Mouse (Mus musculus): Measurements from ENCODE around the gene Dld.
A peak's percentile ranks its signal among the peaks of the same experiment; 100 is the strongest.

Dld gene

GRCm38 (mm10) chr12:31323136-31323695 is 28.0 kb downstream of the Dld start:
- ATAC-seq (ENCODE audit: insufficient number of reproducible peaks, low FRiP score, low TSS enrichment) = no peak

GRCm38 (mm10) chr12:31321532-31321931 is 29.7 kb downstream of the Dld start:
- no peak for ATAC-seq (ENCODE audit: insufficient number of reproducible peaks, low FRiP score, low TSS enrichment)

DNA sequence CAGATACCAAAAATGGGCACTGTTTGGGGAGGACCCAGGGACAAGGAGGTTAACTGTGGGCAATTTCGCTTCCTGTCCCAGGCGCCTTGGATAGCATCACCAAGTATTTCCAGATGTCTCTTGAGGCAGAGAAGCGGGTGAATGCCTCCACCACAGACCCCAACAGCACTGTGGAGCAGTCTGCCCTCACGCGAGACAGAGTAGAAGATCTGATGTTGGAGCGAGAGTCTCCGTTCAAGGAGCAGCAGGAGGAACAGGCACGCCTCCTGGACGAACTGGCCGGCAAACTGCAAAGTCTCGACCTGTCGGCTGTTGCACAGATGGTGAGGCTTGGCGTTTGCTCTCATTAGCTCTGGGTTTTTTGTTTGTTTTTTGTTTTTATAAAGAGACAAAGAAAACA is 30.4 kb downstream of the Dld start:
- ATAC-seq (ENCODE audit: insufficient number of reproducible peaks, low FRiP score, low TSS enrichment) = no peak

DNA sequence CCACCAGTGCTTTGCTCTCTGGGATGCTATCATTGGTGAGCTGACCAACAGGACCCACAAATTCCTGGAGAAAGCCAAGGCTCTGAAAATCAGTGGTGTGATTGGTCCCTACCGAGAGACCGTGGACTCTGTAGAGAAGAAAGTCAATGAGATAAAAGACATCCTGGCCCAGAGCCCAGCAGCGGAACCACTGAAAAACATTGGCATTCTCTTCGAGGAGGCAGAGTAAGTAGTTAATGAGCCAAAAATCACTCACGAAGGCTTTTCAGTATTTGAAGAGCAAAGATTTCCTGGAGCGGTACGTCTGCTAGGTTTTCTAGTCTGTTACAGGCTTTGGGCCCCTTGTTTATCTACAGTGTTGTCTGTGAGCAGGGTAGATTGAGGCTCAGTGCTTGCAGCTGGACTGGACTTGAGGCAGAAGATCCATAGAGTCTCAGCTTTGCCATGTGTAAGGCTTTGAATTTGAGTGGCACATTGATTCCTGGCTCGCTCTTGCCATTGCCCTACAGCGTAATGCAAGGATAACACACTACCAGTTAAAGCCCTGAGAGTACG is 32.8 kb downstream of the Dld start:
- ATAC-seq (ENCODE audit: insufficient number of reproducible peaks, low FRiP score, low TSS enrichment) = no peak

DNA sequence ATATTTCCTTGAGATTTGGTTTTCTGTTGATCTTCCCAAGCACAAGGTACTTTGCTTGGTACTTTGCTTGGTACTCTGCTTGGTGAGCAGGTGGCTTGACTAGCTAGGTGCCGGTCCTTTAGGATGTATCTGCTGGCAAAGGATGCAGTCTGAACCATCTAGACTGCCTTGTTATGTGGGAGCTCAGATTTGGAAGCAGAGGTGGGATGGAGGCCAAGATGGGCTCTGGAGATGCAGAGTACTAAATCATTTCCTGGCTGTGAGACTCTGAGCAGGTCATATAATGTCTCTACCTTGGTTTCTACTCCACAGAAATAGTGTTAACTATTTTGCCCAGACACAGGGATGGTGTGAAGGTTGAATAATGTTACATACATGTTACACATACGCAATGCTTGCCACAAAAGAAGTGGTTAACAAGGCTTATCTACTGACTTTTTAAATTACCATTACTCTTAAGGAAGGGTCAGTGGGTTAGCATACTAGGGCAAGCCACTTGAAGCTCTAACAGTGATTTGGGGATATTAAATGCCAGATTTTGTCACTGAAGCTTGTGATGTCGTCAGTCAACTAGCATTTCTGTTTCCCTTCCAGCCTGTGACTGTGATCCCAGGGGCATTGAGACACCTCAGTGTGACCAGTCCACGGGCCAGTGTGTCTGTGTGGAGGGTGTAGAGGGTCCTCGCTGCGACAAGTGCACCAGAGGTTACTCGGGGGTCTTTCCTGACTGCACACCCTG is 33.4 kb downstream of the Dld start:
- ATAC-seq (ENCODE audit: insufficient number of reproducible peaks, low FRiP score, low TSS enrichment) = no peak

GRCm38 (mm10) chr12:31315961-31316360 is 35.3 kb downstream of the Dld start:
- no peak for ATAC-seq (ENCODE audit: insufficient number of reproducible peaks, low FRiP score, low TSS enrichment)

DNA sequence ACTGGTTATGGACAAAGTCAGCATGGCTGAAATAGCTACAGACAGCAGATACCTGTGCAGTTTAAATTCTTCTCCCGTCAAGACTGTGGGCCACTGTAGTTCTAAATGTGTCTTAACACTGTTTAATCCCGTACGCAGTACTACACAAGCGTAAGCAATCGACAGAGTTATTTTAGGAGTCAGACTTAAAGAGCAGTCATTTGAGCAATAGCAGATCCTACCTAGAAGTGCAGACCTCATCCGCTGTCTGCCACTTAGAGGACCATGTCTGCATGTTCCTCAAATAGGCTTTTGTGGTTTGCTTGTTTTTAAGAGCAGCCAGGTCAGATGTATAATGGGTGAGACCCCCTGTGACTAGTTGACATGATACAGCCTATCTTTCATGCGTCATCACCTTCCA is 36.9 kb downstream of the Dld start:
- ATAC-seq (ENCODE audit: insufficient number of reproducible peaks, low FRiP score, low TSS enrichment) = no peak

DNA sequence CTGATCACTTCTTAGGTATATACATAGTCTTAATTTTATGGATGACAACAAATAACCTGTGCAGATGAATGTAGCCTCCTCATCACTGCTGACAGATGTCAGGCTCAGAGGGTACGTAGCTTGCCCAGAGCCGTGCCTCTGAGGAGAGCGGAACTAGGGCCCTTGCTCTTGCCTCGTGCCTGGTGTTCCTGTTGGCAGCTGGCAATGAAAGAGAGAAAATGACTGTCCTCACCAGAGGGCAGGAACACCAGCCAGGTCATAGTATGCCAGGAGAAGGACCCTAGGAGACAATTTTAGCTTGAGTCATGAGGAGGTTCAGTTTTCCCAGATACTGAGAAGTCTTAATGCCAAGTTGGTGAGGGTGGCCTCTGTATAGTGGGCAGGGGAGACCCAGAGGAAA is 38.1 kb downstream of the Dld start:
- ATAC-seq (ENCODE audit: insufficient number of reproducible peaks, low FRiP score, low TSS enrichment) = no peak

DNA sequence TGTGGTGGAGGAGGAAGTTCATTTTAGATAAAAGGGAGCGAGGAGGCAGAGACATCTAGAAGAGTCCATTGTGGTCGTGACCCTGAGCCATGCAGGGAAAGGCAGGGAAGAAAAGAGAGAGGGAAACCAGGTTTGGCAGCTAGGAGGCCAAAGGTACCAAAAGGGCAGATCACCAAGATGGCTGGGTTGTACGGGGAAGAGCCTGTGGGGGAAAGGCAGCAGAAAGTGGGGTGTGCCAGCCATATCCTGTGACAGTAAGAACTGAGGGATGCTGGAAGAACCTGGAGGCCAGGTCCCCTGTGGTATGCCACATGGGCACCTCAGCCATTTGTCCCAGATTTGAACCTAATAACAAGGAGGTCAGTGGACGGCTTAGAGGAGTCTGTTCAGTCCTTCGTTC is 39.0 kb downstream of the Dld start:
- ATAC-seq (ENCODE audit: insufficient number of reproducible peaks, low FRiP score, low TSS enrichment) = 0 out of 2 replicates have a peak, but pooled peaks have one; percentile 33

DNA sequence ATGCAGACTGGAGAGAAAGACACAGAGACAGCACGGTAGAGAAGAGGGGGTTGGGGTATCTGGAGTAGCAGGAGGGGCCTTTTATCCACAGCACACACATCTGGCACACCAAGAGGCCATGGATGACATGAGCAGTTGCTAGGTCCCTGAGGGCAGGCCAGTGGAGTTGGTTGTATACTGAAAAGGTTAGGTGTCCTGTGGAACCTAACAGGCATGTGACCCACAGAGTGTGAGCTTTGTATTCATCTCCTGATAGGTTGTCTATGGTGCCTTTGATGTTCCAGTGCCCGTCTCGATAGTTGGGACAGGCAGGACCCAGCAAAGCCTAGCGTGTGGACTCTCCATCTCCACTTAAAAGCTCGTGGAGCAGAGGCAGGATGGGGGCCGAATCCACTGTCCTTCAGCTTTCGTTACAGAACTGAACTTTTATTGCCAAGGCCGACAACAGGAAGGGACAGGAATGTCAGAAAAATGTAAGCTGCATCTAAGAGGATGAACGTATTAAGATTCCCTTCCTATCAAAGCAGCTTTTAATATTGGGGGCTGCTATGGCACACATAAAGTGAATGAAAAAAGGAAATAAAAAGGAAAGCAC is 39.5 kb downstream of the Dld start:
- ATAC-seq (ENCODE audit: insufficient number of reproducible peaks, low FRiP score, low TSS enrichment) = no peak

GRCm38 (mm10) chr12:31310687-31311086 is 40.6 kb downstream of the Dld start:
- ATAC-seq (ENCODE audit: insufficient number of reproducible peaks, low FRiP score, low TSS enrichment) = no peak

- ATAC-seq (ENCODE audit: insufficient number of reproducible peaks, low FRiP score, low TSS enrichment) = no peak
Observed at GRCm38 (mm10) chr12:31307756-31308155, 43.5 kb downstream of the Dld start.

DNA sequence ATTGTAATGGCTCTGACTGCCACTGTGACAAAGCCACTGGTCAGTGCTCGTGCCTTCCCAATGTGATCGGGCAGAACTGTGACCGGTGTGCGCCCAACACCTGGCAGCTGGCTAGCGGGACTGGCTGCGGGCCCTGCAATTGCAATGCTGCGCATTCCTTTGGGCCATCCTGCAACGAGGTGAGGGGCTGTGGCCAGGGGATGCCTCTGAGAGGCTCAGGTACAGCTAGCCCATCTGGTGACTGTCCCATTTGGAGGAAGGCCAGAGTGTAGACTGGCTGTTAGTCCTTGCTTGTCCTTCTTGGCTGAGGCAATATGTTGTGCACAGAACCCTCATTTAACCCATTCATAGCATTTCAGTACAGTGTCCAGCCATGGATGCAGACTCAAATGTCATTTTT is 44.2 kb downstream of the Dld start:
- no peak for ATAC-seq (ENCODE audit: insufficient number of reproducible peaks, low FRiP score, low TSS enrichment)

DNA sequence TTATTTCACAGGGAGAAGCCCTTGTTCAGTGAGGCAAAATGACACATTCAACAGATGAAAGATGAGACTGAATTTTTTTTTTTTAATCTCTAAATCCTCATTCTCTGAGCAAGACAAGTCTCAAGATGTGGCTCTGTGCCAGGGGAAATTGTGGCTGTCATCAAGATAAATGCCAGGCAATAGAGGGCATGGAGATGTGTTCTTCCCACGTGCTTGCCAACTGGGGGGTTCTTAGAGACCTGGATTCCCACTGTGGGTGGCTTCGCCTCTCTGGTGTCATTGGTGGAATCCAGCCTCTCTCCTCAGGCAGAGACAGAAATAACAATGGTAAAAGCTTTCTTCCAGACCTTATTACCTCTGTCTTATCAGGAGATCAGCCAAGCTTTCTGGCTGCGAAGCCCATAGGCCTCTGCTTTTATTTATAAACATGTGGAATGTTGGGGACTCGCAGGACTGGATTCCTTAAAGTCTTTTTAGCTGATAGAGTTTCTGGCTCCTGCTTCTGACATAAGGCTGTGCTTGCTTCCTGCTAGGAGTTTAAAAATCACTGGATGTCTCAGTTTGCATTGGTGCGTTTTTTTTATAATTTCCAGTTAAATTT is 45.1 kb downstream of the Dld start:
- no peak for ATAC-seq (ENCODE audit: insufficient number of reproducible peaks, low FRiP score, low TSS enrichment)

GRCm38 (mm10) chr12:31302766-31303511 is 48.3 kb downstream of the Dld start:
- no peak for ATAC-seq (ENCODE audit: insufficient number of reproducible peaks, low FRiP score, low TSS enrichment)

DNA sequence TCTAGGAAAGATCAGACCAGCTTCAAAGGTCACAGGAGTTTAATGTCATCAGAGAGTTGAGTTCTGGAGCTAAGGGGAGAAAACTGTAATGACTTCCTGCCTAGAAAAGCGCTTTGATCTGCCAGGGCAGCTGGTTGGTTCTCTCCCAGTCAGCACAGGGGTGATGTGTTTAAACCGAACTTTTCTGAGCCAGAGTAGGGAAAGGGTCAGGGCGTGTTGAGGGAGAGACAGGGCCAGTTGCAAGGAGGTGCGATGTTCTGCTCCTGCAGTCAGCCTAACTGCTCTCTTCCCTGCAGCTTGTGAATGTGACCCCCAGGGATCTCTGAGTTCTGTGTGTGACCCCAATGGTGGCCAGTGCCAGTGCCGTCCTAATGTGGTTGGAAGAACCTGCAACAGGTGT is 49.0 kb downstream of the Dld start:
- ATAC-seq (ENCODE audit: insufficient number of reproducible peaks, low FRiP score, low TSS enrichment) = no peak

DNA sequence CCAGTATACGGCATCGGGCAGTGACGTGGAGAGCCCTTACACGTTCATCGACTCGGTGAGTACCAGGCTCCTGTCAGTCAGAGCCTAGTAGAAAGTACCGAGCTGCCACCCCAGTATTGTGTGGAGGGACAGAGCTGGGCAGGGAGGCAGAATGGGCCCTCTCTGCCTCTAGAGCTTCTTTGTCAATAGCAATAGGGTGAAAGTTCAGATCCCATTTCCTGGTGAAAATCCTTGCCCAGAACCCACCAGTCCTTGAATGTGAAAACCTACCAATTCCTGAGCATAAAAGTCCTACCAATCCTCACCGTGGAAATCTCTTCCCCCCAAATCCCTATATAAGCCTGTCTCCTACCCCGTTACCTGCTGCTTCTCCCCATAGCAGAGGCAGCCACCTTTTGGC is 51.0 kb downstream of the Dld start:
- ATAC-seq (ENCODE audit: insufficient number of reproducible peaks, low FRiP score, low TSS enrichment) = no peak

GRCm38 (mm10) chr12:31299676-31300197 is 51.5 kb downstream of the Dld start:
- no peak for ATAC-seq (ENCODE audit: insufficient number of reproducible peaks, low FRiP score, low TSS enrichment)

DNA sequence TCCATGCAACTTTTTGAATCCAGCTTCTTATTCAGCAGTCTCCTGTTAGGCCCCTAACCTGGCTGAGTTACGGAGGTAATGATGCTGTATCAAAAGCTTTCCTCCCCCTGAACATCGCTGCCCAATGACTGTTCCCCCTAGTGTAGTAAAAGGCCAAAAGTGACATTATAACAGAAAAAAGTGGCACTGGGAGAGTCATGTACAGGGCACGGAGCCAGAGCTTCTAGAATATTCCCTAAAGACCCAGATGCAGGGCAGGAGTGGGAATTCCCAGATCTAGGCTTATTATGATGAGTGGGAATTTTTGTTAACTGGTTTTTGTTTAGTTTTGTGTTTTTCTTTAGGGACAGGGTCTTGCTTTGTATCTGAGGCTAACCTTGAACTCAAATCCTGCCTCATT is 52.1 kb downstream of the Dld start:
- no peak for ATAC-seq (ENCODE audit: insufficient number of reproducible peaks, low FRiP score, low TSS enrichment)

- no peak for ATAC-seq (ENCODE audit: insufficient number of reproducible peaks, low FRiP score, low TSS enrichment)
Observed at GRCm38 (mm10) chr12:31298530-31298929, 52.7 kb downstream of the Dld start.
